In the genomic region with DNA sequence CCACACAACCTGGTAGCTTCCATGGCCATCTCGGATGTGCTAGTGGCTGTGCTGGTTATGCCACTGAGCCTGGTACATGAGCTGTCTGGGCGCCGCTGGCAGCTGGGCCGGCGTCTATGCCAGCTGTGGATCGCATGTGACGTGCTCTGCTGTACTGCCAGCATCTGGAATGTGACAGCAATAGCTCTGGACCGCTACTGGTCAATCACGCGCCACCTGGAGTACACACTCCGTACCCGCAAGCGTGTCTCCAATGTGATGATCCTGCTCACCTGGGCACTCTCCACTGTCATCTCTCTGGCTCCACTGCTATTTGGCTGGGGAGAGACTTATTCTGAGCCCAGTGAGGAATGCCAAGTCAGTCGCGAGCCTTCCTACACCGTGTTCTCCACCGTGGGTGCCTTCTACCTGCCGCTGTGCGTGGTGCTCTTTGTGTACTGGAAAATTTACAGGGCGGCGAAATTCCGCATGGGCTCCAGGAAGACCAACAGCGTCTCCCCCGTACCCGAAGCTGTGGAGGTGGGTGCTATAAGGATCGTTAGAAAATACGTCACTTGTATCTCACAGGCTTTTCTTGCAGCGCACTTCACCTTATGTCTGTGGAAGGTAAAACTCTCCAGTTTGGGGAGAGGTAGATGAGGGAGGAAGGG, we compare ENCODE assay signal across 12 mouse cellular contexts. TPM values are rescaled to one million over a fixed set of nuclear protein-coding genes. Genes with fewer than 3 reads are reported as not detected.
DNase-seq lines count a peak whose midpoint lies in the region; ATAC-seq lines count a peak whose summit lies in the region.
"Had no signal": no experiment of that assay in that cellular context is flagged by ENCODE, and none has a peak within 500 bp of the region (broad histone marks: within the 10 kb centered on the region; RNA-seq: fewer than 3 reads in every experiment).

No protein-coding gene starts in this region.

- H3K9ac ChIP-seq in hindbrain, embryonic 13.5 days, result no peak overlapping the region

- no peaks in the 10 kb centered on the region for H3K9me3 ChIP-seq in hindbrain, embryonic 13.5 days
- no peaks in the 10 kb centered on the region for H3K9me3 ChIP-seq in hindbrain, embryonic 10.5 days

- DNase-seq in hindbrain, embryonic 10.5 days (ENCODE audit: low spot score), result no peak
- peak; percentile 2 for DNase-seq in cerebellum, adult 9-10 months
- peak; percentile 21 to 25 for DNase-seq in layer of hippocampus, adult 8-10 months (ENCODE audit: low spot score in 2 of 2)
- peak; percentile 50 to 67 for DNase-seq in right cerebral cortex, adult 2 months (ENCODE audit: low spot score in 2 of 2)
- no peak for DNase-seq in heart, postnatal 36 days
- no peak for DNase-seq in spleen, postnatal 14 days (ENCODE audit: low spot score in 2 of 2)
- no peak for DNase-seq in ovary, postnatal 14 days (ENCODE audit: low spot score)
- DNase-seq: lung, adult 2 months had no signal

- H3K4me3 ChIP-seq in hindbrain, embryonic 13.5 days, result peak overlapping the region; percentile 48
- no peak overlapping the region for H3K4me3 ChIP-seq in hindbrain, embryonic 10.5 days
- H3K4me3 ChIP-seq: myocyte had no signal

- ATAC-seq in hindbrain, embryonic 13.5 days (ENCODE audit: low FRiP score), result peak; percentile 46; the same call in 1 of the 2 replicates

- intact Hi-C loops in heart, postnatal 36 days (cut with DNase I), result no loop called here

- peaks cover 25% of the 10 kb centered on the region for H3K27me3 ChIP-seq in hindbrain, embryonic 13.5 days
- H3K27me3 ChIP-seq in hindbrain, embryonic 10.5 days (ENCODE audit: insufficient read depth, poor library complexity, severe bottlenecking), result peaks cover 28% of the 10 kb centered on the region

- peaks cover 13% of the 10 kb centered on the region for H3K4me1 ChIP-seq in hindbrain, embryonic 13.5 days (replicated peaks)
- H3K4me1 ChIP-seq in hindbrain, embryonic 10.5 days (replicated peaks), result peaks cover 8% of the 10 kb centered on the region

- no peak overlapping the region for H3K27ac ChIP-seq in hindbrain, embryonic 13.5 days
- H3K27ac ChIP-seq in hindbrain, embryonic 10.5 days, result no peak overlapping the region
- H3K27ac ChIP-seq: kidney, postnatal 0 days had no signal

- peak overlapping the region; percentile 77 for H3K4me2 ChIP-seq in hindbrain, embryonic 13.5 days

- no peaks in the 10 kb centered on the region for H3K36me3 ChIP-seq in hindbrain, embryonic 13.5 days
- H3K36me3 ChIP-seq in hindbrain, embryonic 10.5 days, result no peaks in the 10 kb centered on the region

- 75% methylated on average over 28 of the region's 28 CpGs for WGBS in hindbrain, embryonic 13.5 days
- 74% methylated on average over 28 of the region's 28 CpGs for WGBS in hindbrain, embryonic 10.5 days

RNA-seq across cellular contexts. Expression of gene Htr5a, which starts 0.8 kb away (rescaled TPM):
- polyA plus RNA-seq in hindbrain, embryonic 13.5 days (2015; fragmentation: Nextera tagmentation; extraction: Ambion mirVana), result 0.62 and 0.83 TPM in 2 replicates
- polyA plus RNA-seq in hindbrain, embryonic 10.5 days (2016; fragmentation: Nextera tagmentation; extraction: Ambion mirVana), result 0.07 TPM in 1 of 2 replicates, not detected in the other
- 10 to 100 TPM in 1 of 4 experiments, 1 to 10 TPM in 3; 7.5 to 10.2 (median 8.7) TPM for total RNA-seq in layer of hippocampus, adult 8-10 months (2022)
- total RNA-seq in heart, postnatal 36 days (2021), result not detected
- polyA plus RNA-seq: gonadal fat pad, adult 2 months; kidney, postnatal 0 days; lung, adult 2 months; myocyte had no signal

RNA-seq across cellular contexts. Expression of gene Paxip1, which starts 51.3 kb away (rescaled TPM):
- 25.7 and 26.2 TPM in 2 replicates for polyA plus RNA-seq in hindbrain, embryonic 13.5 days (2015; fragmentation: Nextera tagmentation; extraction: Ambion mirVana)
- polyA plus RNA-seq in hindbrain, embryonic 10.5 days (2016; fragmentation: Nextera tagmentation; extraction: Ambion mirVana), result 48.7 and 55.6 TPM in 2 replicates
- total RNA-seq in layer of hippocampus, adult 8-10 months (2022), result 10 to 100 TPM; 43.9 to 48.1 (median 46.5) TPM
- 10 to 100 TPM; 17.1 to 18.5 TPM for total RNA-seq in heart, postnatal 36 days (2021)

Comparison
In these comparisons a context has a peak if more than half of its experiments do, and no peak if none do; other contexts are left out.
1. DNase-seq: peak in cerebellum, adult 9-10 months (single experiment), layer of hippocampus, adult 8-10 months (2 of 2) and right cerebral cortex, adult 2 months (2 of 2); none in hindbrain, embryonic 10.5 days (single experiment), heart, postnatal 36 days (0 of 2), spleen, postnatal 14 days (0 of 2) and ovary, postnatal 14 days (single experiment).
2. RNA of gene Htr5a, which starts 0.8 kb away (total RNA-seq): 7.5 to 10.2 TPM in layer of hippocampus, adult 8-10 months; not detected in heart, postnatal 36 days; every median in the first group is over 4 times any median in the second.